Mouse (Mus musculus): ENCODE measurements at regions not wholly inside any gene's neighbourhood (a gene's known extent, or its start where the extent isn't known, plus 50 kb on each side); places are given as distances from the start of the nearest gene placed in this dataset.

GRCm38 (mm10) chr13:101221331-101222043 lies 388.3 kb upstream of the Slc30a5 start:
- Histone ChIP-seq H3K9me3 (ENCODE audit: low read depth, low read length) (no peaks in the 10 kb centered on the region), H3K36me3 (ENCODE audit: insufficient read depth) (no peaks in the 10 kb centered on the region), H3K4me3 (ENCODE audit: low read depth, low read length) (no peak overlapping the region), H3K9ac (no peak overlapping the region), H3K27me3 (ENCODE audit: insufficient read depth, low read length) (no peaks in the 10 kb centered on the region), H3K4me1 (ENCODE audit: insufficient read depth) (peaks cover 5% of the 10 kb centered on the region; the same call in 1 of the 2 replicates), H3K27ac (ENCODE audit: low read depth) (no peak overlapping the region), H3K4me2 (no peak overlapping the region)
- no peak for TF ChIP-seq CTCF (IDR thresholded peaks at IDR 0.05; ENCODE audit: low read depth)
- no peak for DNase-seq
- 73% methylated on average over 7 of the region's 7 CpGs for WGBS
- no peak for ATAC-seq (ENCODE audit: insufficient read depth)

DNA sequence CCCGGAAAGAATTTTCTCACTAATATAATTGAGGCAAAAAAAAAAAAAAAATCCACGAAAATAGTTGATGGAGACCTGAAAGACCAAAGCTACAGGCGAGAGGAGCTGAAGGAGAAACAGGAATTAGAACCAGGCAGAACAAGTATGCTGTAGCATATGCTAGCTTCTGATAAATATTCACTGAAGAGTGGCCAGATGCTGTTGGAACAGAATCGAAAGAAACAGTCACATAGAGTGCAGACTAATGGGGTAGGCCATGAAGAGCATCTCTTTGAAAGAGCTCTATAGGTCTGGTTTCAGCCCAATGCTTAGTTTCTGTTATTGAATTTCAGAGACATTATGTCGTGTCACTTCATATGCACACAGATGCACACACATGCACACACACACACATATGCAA lies 386.3 kb upstream of the Slc30a5 start:
- H3K4me2 ChIP-seq = no peak overlapping the region
- H3K36me3 ChIP-seq (ENCODE audit: insufficient read depth) = no peaks in the 10 kb centered on the region
- TF ChIP-seq CTCF (IDR thresholded peaks at IDR 0.05; ENCODE audit: low read depth) = no peak
- H3K27me3 ChIP-seq (ENCODE audit: insufficient read depth, low read length) = no peaks in the 10 kb centered on the region
- peaks cover 5% of the 10 kb centered on the region; the same call in 1 of the 2 replicates for H3K4me1 ChIP-seq (ENCODE audit: insufficient read depth)
- 87% methylated on average over 5 of the region's 5 CpGs for WGBS
- no peak overlapping the region for H3K27ac ChIP-seq (ENCODE audit: low read depth)
- DNase-seq (no peak), ATAC-seq (ENCODE audit: insufficient read depth) (no peak)
- no peak overlapping the region for H3K9ac ChIP-seq
- no peaks in the 10 kb centered on the region for H3K9me3 ChIP-seq (ENCODE audit: low read depth, low read length)
- H3K4me3 ChIP-seq (ENCODE audit: low read depth, low read length) = no peak overlapping the region

- Histone ChIP-seq H3K4me1 (ENCODE audit: insufficient read depth) (peaks cover 5% of the 10 kb centered on the region; the same call in 1 of the 2 replicates), H3K9ac (no peak overlapping the region), H3K4me2 (no peak overlapping the region), H3K36me3 (ENCODE audit: insufficient read depth) (no peaks in the 10 kb centered on the region), H3K9me3 (ENCODE audit: low read depth, low read length) (no peaks in the 10 kb centered on the region), H3K27ac (ENCODE audit: low read depth) (no peak overlapping the region; the same call in 1 of the 2 replicates), H3K4me3 (ENCODE audit: low read depth, low read length) (no peak overlapping the region), H3K27me3 (ENCODE audit: insufficient read depth, low read length) (no peaks in the 10 kb centered on the region)
- no peak for TF ChIP-seq CTCF (IDR thresholded peaks at IDR 0.05; ENCODE audit: low read depth)
- DNase-seq (peak; percentile 81), ATAC-seq (ENCODE audit: insufficient read depth) (peak; percentile 41; the same call in 1 of the 2 replicates)
- 41% methylated on average over 8 of the region's 8 CpGs for WGBS
Measured at GRCm38 (mm10) chr13:101216897-101217480, 383.8 kb upstream of the Slc30a5 start.

DNA sequence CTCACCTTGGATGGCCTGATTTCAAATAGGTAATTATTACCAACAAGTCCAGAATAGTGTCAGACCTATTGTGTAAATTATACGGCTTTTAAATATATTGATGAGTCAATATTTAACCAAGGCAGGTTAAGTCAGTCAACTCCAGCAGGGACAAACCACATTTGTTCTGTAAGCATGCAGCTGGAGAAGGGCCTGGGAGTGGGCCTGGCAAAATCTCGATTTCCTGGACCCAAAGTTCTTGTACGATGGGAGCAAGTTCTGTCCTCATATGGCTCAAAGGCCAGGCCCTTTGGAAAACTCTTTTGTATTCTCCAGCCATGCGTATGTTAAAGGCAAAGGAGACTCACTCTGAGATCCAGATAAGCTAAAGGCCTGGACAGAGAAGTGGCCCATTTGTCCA lies 383.2 kb upstream of the Slc30a5 start:
- no peaks in the 10 kb centered on the region for H3K27me3 ChIP-seq (ENCODE audit: insufficient read depth, low read length)
- no peak overlapping the region for H3K9ac ChIP-seq
- DNase-seq = no peak
- no peaks in the 10 kb centered on the region for H3K9me3 ChIP-seq (ENCODE audit: low read depth, low read length)
- H3K4me3 ChIP-seq (ENCODE audit: low read depth, low read length) = no peak overlapping the region
- no peaks in the 10 kb centered on the region for H3K36me3 ChIP-seq (ENCODE audit: insufficient read depth)
- H3K27ac ChIP-seq (ENCODE audit: low read depth) = peak overlapping the region; percentile 5; the same call in 1 of the 2 replicates
- 57% methylated on average over 4 of the region's 4 CpGs for WGBS
- ATAC-seq (ENCODE audit: insufficient read depth) = no peak
- no peak overlapping the region for H3K4me2 ChIP-seq
- no peak for TF ChIP-seq CTCF (IDR thresholded peaks at IDR 0.05; ENCODE audit: low read depth)
- peaks cover 5% of the 10 kb centered on the region; the same call in 1 of the 2 replicates for H3K4me1 ChIP-seq (ENCODE audit: insufficient read depth)

- H3K27ac ChIP-seq (ENCODE audit: low read depth) = peak overlapping the region; percentile 5; the same call in 1 of the 2 replicates
- ATAC-seq (ENCODE audit: insufficient read depth) = no peak
Measured at GRCm38 (mm10) chr13:101215792-101216221, 382.6 kb upstream of the Slc30a5 start.

DNA sequence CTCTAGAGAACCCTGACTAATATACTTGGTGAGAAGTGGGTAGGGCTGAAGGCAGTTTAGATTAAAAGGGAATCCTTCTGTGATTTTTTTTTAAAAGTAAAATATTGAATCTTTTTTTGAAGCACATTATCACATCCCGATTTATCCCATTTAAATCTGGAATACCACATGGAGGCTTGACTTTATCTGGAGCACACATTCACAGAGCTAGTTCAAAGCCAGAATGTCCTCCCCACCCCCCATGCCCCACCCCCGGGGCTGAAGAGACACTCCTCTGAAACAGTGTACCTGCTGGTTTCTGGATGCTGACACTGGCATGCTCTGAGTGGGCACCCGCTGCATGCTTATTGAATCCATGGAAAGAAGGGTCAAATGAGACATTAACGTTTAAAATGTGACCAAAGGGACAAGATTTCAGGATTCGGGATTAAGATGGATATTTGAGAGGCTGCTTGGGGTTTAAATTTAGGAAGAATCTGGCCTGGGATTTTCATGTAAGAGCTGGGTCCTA lies 382.0 kb upstream of the Slc30a5 start:
- TF ChIP-seq CTCF (IDR thresholded peaks at IDR 0.05; ENCODE audit: low read depth) = no peak
- DNase-seq (no peak), ATAC-seq (ENCODE audit: insufficient read depth) (no peak)
- Histone ChIP-seq H3K9me3 (ENCODE audit: low read depth, low read length) (no peaks in the 10 kb centered on the region), H3K36me3 (ENCODE audit: insufficient read depth) (no peaks in the 10 kb centered on the region), H3K27me3 (ENCODE audit: insufficient read depth, low read length) (no peaks in the 10 kb centered on the region), H3K27ac (ENCODE audit: low read depth) (no peak overlapping the region; the same call in 1 of the 2 replicates), H3K4me2 (no peak overlapping the region), H3K4me1 (ENCODE audit: insufficient read depth) (peaks cover 5% of the 10 kb centered on the region; the same call in 1 of the 2 replicates), H3K9ac (no peak overlapping the region), H3K4me3 (ENCODE audit: low read depth, low read length) (no peak overlapping the region)
- WGBS = 64% methylated on average over 5 of the region's 5 CpGs

More at GRCm38 (mm10) chr13:101215792-101216221, 382.6 kb upstream of the Slc30a5 start:
- no peaks in the 10 kb centered on the region for H3K9me3 ChIP-seq (ENCODE audit: low read depth, low read length)
- 34% methylated on average over 11 of the region's 11 CpGs for WGBS
- no peak overlapping the region for H3K4me2 ChIP-seq
- no peak for TF ChIP-seq CTCF (IDR thresholded peaks at IDR 0.05; ENCODE audit: low read depth)
- H3K4me1 ChIP-seq (ENCODE audit: insufficient read depth) = peaks cover 5% of the 10 kb centered on the region; the same call in 1 of the 2 replicates
- no peak overlapping the region for H3K4me3 ChIP-seq (ENCODE audit: low read depth, low read length)
- H3K27me3 ChIP-seq (ENCODE audit: insufficient read depth, low read length) = no peaks in the 10 kb centered on the region
- H3K36me3 ChIP-seq (ENCODE audit: insufficient read depth) = no peaks in the 10 kb centered on the region
- no peak for DNase-seq
- no peak overlapping the region for H3K9ac ChIP-seq

DNA sequence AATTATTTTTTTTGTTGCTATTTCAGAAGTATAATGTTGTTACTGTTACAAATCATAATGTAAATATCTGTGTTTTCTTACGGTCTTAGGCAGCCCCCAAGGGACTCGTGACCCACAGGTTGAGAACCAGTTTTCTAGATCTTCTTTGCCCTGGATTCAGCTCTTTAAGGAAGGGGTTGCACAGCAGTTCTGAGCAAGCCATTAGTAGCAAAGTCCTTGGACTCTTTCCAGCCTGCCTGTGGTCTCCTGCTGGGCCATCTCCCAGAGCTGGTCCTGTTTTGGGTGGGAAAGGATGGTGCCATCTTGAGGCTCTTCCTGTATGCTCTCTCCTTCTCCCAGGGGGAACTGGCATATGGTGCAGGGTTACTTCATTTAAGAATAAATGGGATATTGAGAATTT lies 380.9 kb upstream of the Slc30a5 start:
- H3K4me2 ChIP-seq = no peak overlapping the region
- DNase-seq (peak; percentile 68), ATAC-seq (ENCODE audit: insufficient read depth) (no peak)
- H3K27me3 ChIP-seq (ENCODE audit: insufficient read depth, low read length) = no peaks in the 10 kb centered on the region
- WGBS = 56% methylated on average over 2 of the region's 2 CpGs
- no peak overlapping the region for H3K27ac ChIP-seq (ENCODE audit: low read depth)
- no peaks in the 10 kb centered on the region for H3K9me3 ChIP-seq (ENCODE audit: low read depth, low read length)
- peaks cover 5% of the 10 kb centered on the region; the same call in 1 of the 2 replicates for H3K4me1 ChIP-seq (ENCODE audit: insufficient read depth)
- H3K36me3 ChIP-seq (ENCODE audit: insufficient read depth) = no peaks in the 10 kb centered on the region
- no peak for TF ChIP-seq CTCF (IDR thresholded peaks at IDR 0.05; ENCODE audit: low read depth)
- no peak overlapping the region for H3K9ac ChIP-seq
- H3K4me3 ChIP-seq (ENCODE audit: low read depth, low read length) = no peak overlapping the region

Measured in lung, embryonic 14.5 days (tissue).